Mouse (Mus musculus): ENCODE measurements around the gene Cfap45. TPM values are rescaled to one million over a fixed set of nuclear protein-coding genes. Genes with fewer than 3 reads are reported as not detected.

Cfap45 gene
- polyA plus RNA-seq, 1 experiment from 2014 or later = 2.4 TPM

GRCm38 (mm10) chr1:172484236-172484635, 36.4 kb upstream of the Cfap45 start:
- Histone ChIP-seq H3K4me3 (no peak overlapping the region), H3K9ac (no peak overlapping the region), H3K36me3 (no peaks in the 10 kb centered on the region), H3K27ac (replicated peaks) (no peak overlapping the region), H3K9me3 (no peaks in the 10 kb centered on the region), H3K4me1 (peaks cover 35% of the 10 kb centered on the region), H3K4me2 (peak overlapping the region; percentile 14; the same call in 1 of the 2 replicates), H3K27me3 (replicated peaks) (peaks cover 30% of the 10 kb centered on the region)
- ATAC-seq (ENCODE audit: extremely low read depth, insufficient number of reproducible peaks, low FRiP score, low TSS enrichment) = no peak
- WGBS = 63% methylated on average over 11 of the region's 11 CpGs

DNA sequence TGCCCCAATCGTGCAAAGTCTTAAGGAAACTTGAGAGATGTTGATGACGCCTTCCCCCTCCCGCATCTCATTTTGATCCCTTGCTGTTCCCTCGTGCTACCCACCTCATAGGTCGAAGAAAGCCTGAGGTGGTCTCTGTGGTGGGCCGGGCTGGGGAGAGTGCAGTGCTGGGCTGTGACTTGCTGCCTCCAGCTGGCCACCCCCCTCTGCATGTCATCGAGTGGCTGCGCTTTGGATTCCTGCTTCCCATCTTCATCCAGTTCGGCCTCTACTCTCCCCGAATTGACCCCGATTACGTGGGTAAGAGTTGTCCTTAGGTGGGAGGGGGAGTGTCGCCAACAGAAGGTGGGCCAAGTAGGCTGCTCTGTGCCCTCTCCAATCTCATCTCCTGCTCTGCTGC, 35.9 kb upstream of the Cfap45 start:
- WGBS = 67% methylated on average over 13 of the region's 13 CpGs
- H3K4me3 ChIP-seq = no peak overlapping the region
- no peak for ATAC-seq (ENCODE audit: extremely low read depth, insufficient number of reproducible peaks, low FRiP score, low TSS enrichment)

DNA sequence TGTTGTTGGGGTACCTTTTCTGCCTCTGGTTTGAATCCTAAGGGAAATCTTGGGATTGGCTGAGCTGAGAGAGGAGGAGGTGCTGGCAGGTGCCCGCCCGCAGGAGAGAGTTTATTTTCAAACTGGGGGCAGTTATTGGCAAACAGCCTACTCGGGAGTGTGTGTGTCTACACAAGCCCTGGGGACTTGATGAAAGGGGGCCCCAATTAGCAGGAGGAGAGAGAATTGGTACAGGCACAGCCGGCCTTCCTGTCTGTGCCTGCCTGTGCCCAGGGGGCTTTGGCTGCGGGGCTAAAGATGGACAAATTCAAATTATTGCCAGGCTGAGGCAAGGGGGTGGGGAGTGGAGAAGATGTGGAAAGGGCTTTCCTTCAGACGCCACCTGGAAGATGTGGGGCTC, 34.8 kb upstream of the Cfap45 start:
- H3K27me3 ChIP-seq (replicated peaks) = peaks cover 22% of the 10 kb centered on the region
- H3K4me1 ChIP-seq = peaks cover 41% of the 10 kb centered on the region
- no peak overlapping the region for H3K4me3 ChIP-seq
- H3K9me3 ChIP-seq = no peaks in the 10 kb centered on the region
- H3K4me2 ChIP-seq = no peak overlapping the region
- ATAC-seq (ENCODE audit: extremely low read depth, insufficient number of reproducible peaks, low FRiP score, low TSS enrichment) = no peak
- no peak overlapping the region for H3K27ac ChIP-seq (replicated peaks)
- no peak overlapping the region for H3K9ac ChIP-seq
- H3K36me3 ChIP-seq = no peaks in the 10 kb centered on the region
- 67% methylated on average over 6 of the region's 6 CpGs for WGBS

More for the DNA sequence above, 35.9 kb upstream of the Cfap45 start:
- Histone ChIP-seq H3K4me1 (peaks cover 35% of the 10 kb centered on the region), H3K27me3 (replicated peaks) (peaks cover 31% of the 10 kb centered on the region), H3K36me3 (no peaks in the 10 kb centered on the region), H3K9ac (no peak overlapping the region), H3K4me2 (no peak overlapping the region; the same call in 1 of the 2 replicates), H3K9me3 (no peaks in the 10 kb centered on the region), H3K27ac (replicated peaks) (no peak overlapping the region)

DNA sequence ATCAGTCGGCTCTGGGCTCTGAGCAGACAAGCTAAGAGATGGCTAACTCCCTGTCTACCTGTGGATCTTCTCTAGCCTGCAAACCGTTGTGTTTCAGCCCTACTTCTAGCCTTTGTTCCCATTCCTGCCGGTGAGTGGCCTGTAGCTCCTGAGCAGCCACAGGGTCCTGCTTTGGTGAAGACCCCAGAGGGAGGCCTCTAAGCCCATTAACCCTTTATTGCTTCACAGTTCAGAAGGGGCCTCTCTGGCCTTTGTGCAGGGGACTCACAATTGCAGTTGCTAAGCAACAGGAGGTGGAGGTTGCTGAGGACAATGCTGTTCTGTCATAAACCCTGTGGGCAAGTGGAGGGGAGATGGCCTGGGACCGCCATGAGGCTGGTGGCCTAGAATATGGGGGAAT, 34.4 kb upstream of the Cfap45 start:
- Histone ChIP-seq H3K27me3 (replicated peaks) (peaks cover 18% of the 10 kb centered on the region; the same call in 1 of the 2 replicates), H3K4me2 (no peak overlapping the region), H3K4me1 (peaks cover 39% of the 10 kb centered on the region), H3K27ac (replicated peaks) (no peak overlapping the region), H3K9ac (no peak overlapping the region), H3K4me3 (no peak overlapping the region), H3K36me3 (no peaks in the 10 kb centered on the region), H3K9me3 (no peaks in the 10 kb centered on the region)
- 56% methylated on average over 4 of the region's 4 CpGs for WGBS
- no peak for ATAC-seq (ENCODE audit: extremely low read depth, insufficient number of reproducible peaks, low FRiP score, low TSS enrichment)

DNA sequence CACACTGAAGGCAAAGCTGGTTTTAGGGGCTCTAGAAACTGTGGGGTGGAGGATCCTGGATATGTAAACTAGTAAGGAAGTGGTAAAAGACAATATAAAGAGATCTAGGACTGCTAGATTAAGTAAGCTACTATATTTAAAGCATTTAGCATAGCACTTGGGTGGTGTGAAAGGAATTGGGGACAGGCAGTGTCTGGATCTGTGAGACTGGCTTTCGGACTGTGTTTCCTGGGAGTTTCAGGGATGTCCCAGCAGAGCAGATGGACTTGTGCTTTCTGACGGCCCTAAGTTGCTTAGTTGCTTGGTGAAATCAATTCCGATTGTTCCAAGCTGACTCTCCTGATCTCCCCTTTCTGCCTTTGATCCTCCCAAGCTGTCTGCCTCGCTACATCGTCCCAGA, 34.0 kb upstream of the Cfap45 start:
- Histone ChIP-seq H3K27me3 (replicated peaks) (peaks cover 18% of the 10 kb centered on the region; the same call in 1 of the 2 replicates), H3K9ac (no peak overlapping the region), H3K36me3 (no peaks in the 10 kb centered on the region), H3K9me3 (no peaks in the 10 kb centered on the region), H3K27ac (replicated peaks) (no peak overlapping the region), H3K4me2 (no peak overlapping the region), H3K4me3 (no peak overlapping the region), H3K4me1 (peaks cover 34% of the 10 kb centered on the region)
- ATAC-seq (ENCODE audit: extremely low read depth, insufficient number of reproducible peaks, low FRiP score, low TSS enrichment) = no peak
- 72% methylated on average over 5 of the region's 5 CpGs for WGBS

- no peak for ATAC-seq (ENCODE audit: extremely low read depth, insufficient number of reproducible peaks, low FRiP score, low TSS enrichment)
- Histone ChIP-seq H3K4me1 (peaks cover 27% of the 10 kb centered on the region), H3K4me3 (no peak overlapping the region), H3K27ac (replicated peaks) (no peak overlapping the region), H3K4me2 (no peak overlapping the region), H3K36me3 (no peaks in the 10 kb centered on the region), H3K9ac (no peak overlapping the region), H3K27me3 (replicated peaks) (peaks cover 18% of the 10 kb centered on the region; the same call in 1 of the 2 replicates), H3K9me3 (no peaks in the 10 kb centered on the region)
- 72% methylated on average over 4 of the region's 4 CpGs for WGBS
Observed at GRCm38 (mm10) chr1:172487859-172488258, 32.7 kb upstream of the Cfap45 start.

DNA sequence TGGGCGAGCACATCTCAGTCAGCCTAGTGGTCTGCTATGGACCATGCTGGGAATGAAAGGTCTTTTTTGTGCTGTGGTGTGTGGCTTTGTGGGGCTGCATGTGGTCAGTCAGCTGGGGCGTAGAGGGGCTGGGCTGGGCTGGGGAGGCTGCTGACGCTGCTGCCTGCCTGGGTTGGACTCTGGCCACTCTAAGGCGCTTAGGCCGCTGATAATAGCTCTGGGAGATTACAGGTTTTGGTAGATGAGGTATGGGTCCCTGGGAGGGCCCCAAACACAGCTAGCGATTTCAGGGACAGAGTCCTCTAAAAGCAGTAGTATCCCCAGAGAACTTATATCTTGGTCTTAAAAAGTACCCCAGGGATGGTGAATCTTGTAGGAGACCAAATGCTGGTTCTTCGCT, 31.8 kb upstream of the Cfap45 start:
- H3K36me3 ChIP-seq = no peaks in the 10 kb centered on the region
- peaks cover 20% of the 10 kb centered on the region for H3K4me1 ChIP-seq
- no peak overlapping the region; the same call in 1 of the 2 replicates for H3K9ac ChIP-seq
- H3K4me2 ChIP-seq = no peak overlapping the region
- no peaks in the 10 kb centered on the region for H3K9me3 ChIP-seq
- H3K27me3 ChIP-seq (replicated peaks) = peaks cover 15% of the 10 kb centered on the region; the same call in 1 of the 2 replicates
- ATAC-seq (ENCODE audit: extremely low read depth, insufficient number of reproducible peaks, low FRiP score, low TSS enrichment) = no peak
- no peak overlapping the region for H3K27ac ChIP-seq (replicated peaks)
- no peak overlapping the region for H3K4me3 ChIP-seq
- WGBS = 57% methylated on average over 7 of the region's 7 CpGs

DNA sequence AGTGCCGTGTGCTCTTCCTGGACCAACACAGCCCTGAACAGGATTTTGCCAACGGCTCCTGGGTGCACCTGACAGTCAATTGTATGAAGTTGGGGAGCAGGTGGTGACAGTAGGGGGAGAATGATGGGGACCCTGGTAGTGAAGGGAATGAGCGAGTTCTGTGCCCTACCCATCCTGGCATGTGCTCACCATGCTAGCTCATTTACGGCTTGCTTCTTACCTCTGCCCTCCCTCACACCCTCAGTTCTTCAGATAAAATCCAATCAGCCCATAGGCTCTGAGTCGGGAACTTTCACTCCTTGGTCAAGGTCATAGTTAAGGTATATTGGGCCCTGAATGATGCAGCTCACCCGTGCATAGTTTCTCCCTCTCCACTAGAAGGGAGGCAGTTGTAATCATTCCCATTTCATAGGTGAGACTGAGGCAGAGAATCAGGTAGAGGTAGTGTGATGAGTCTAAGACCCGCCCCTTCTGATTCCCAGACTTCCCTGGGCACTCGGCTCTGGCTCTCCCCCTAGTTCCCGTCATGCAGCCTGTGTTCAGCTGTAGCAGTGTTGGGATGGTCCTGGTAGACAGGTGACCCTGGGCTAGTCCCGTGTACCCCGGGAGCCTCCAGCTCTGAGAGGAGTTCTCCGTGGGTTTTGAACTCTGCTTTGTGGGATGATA, 30.9 kb upstream of the Cfap45 start:
- Histone ChIP-seq H3K27ac (replicated peaks) (no peak overlapping the region), H3K4me2 (peak overlapping the region; percentile 74), H3K4me1 (peaks cover 20% of the 10 kb centered on the region), H3K9me3 (no peaks in the 10 kb centered on the region), H3K4me3 (peak overlapping the region; percentile 48), H3K36me3 (no peaks in the 10 kb centered on the region), H3K27me3 (replicated peaks) (peaks cover 16% of the 10 kb centered on the region; the same call in 1 of the 2 replicates), H3K9ac (peak overlapping the region; percentile 72)
- ATAC-seq (ENCODE audit: extremely low read depth, insufficient number of reproducible peaks, low FRiP score, low TSS enrichment) = no peak
- WGBS = 49% methylated on average over 12 of the region's 12 CpGs

DNA sequence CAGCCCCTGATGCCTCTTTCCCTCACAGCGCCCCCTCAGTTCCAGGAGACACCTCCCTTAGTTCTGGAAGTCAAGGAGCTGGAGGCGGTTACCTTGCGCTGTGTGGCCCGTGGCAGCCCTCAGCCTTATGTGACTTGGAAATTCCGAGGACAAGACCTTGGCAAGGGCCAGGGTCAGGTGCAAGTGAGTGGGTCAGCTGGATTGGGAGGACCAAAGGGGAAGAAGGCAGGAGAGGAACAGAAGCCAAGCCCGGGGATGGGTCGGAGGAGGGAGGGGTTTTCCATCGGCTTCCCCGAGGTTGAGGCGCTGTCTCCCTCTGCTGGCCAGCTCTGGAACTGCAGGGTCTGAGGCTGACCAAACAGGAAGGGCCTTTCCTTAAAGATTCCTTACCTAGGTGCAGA, 30.3 kb upstream of the Cfap45 start:
- H3K4me2 ChIP-seq = peak overlapping the region; percentile 74
- peak overlapping the region; percentile 72 for H3K9ac ChIP-seq
- peak overlapping the region; percentile 48 for H3K4me3 ChIP-seq
- no peak for ATAC-seq (ENCODE audit: extremely low read depth, insufficient number of reproducible peaks, low FRiP score, low TSS enrichment)
- H3K27ac ChIP-seq (replicated peaks) = no peak overlapping the region
- no peaks in the 10 kb centered on the region for H3K36me3 ChIP-seq
- WGBS = 7% methylated on average over 10 of the region's 10 CpGs
- H3K4me1 ChIP-seq = peaks cover 20% of the 10 kb centered on the region
- H3K9me3 ChIP-seq = no peaks in the 10 kb centered on the region
- peaks cover 16% of the 10 kb centered on the region; the same call in 1 of the 2 replicates for H3K27me3 ChIP-seq (replicated peaks)

- Histone ChIP-seq H3K4me1 (peaks cover 13% of the 10 kb centered on the region), H3K9ac (no peak overlapping the region), H3K27me3 (replicated peaks) (peaks cover 19% of the 10 kb centered on the region; the same call in 1 of the 2 replicates), H3K27ac (replicated peaks) (no peak overlapping the region), H3K36me3 (no peaks in the 10 kb centered on the region), H3K9me3 (no peaks in the 10 kb centered on the region), H3K4me3 (no peak overlapping the region), H3K4me2 (no peak overlapping the region)
- WGBS = 80% methylated on average over 8 of the region's 8 CpGs
- ATAC-seq (ENCODE audit: extremely low read depth, insufficient number of reproducible peaks, low FRiP score, low TSS enrichment) = no peak
Observed at GRCm38 (mm10) chr1:172492047-172492446, 28.6 kb upstream of the Cfap45 start.

- H3K36me3 ChIP-seq = no peaks in the 10 kb centered on the region
- ATAC-seq (ENCODE audit: extremely low read depth, insufficient number of reproducible peaks, low FRiP score, low TSS enrichment) = no peak
- no peak overlapping the region for H3K4me2 ChIP-seq
- WGBS = 44% methylated on average over 6 of the region's 6 CpGs
- H3K4me3 ChIP-seq = no peak overlapping the region
- H3K9me3 ChIP-seq = no peaks in the 10 kb centered on the region
- no peak overlapping the region for H3K27ac ChIP-seq (replicated peaks)
- H3K4me1 ChIP-seq = peaks cover 18% of the 10 kb centered on the region
- peaks cover 18% of the 10 kb centered on the region; the same call in 1 of the 2 replicates for H3K27me3 ChIP-seq (replicated peaks)
- no peak overlapping the region for H3K9ac ChIP-seq
Observed at GRCm38 (mm10) chr1:172493516-172493915, 27.1 kb upstream of the Cfap45 start.

- ATAC-seq (ENCODE audit: extremely low read depth, insufficient number of reproducible peaks, low FRiP score, low TSS enrichment) = no peak
- Histone ChIP-seq H3K9me3 (no peaks in the 10 kb centered on the region), H3K4me3 (no peak overlapping the region), H3K27me3 (replicated peaks) (peaks cover 12% of the 10 kb centered on the region; the same call in 1 of the 2 replicates), H3K4me1 (peaks cover 15% of the 10 kb centered on the region), H3K9ac (no peak overlapping the region), H3K4me2 (no peak overlapping the region), H3K36me3 (no peaks in the 10 kb centered on the region), H3K27ac (replicated peaks) (no peak overlapping the region)
- WGBS = 76% methylated on average over 17 of the region's 17 CpGs
Observed at GRCm38 (mm10) chr1:172496030-172496429, 24.6 kb upstream of the Cfap45 start.
